Mouse (Mus musculus) MEL (cell line): ENCODE measurements around the gene Slc6a3. TPM values are rescaled to one million over a fixed set of nuclear protein-coding genes. Genes with fewer than 3 reads are reported as not detected.
A peak's percentile ranks its signal among the peaks of the same experiment; 100 is the strongest.

Experiments
- DNase-seq: peaks from one replicate; pipeline ENCODE4 v3.0.0; 2011; ENCODE audit warnings: low read depth, low spot score
- H3K27ac ChIP-seq: 2 replicates; pipeline ENCODE4 v1.5.1; 2012; ENCODE audit warnings: low read depth, mild to moderate bottlenecking, control low read depth, low read length, moderate library complexity; ENCODE audit not compliant: control insufficient read depth
- H3K27me3 ChIP-seq, 2 experiments: fragments of 150-350 bp in 1 of 2; sonication (generic) in 1 of 2; 2 replicates each; pipeline ENCODE4 v1.6.1; 2012; ENCODE audit warnings: low read length in 2 of 2, mild to moderate bottlenecking in 2 of 2, improper control_type of control experiment in 1 of 2, moderate library complexity in 1 of 2; ENCODE audit not compliant: insufficient read depth in 2 of 2, control insufficient read depth in 1 of 2
- H3K36me3 ChIP-seq, 2 experiments: 2 replicates each; pipeline ENCODE4 v1.6.1; 2012 to 2014; ENCODE audit warnings: low read length in 2 of 2, improper control_type of control experiment in 1 of 2, inconsistent platforms in 1 of 2, mild to moderate bottlenecking in 1 of 2; ENCODE audit not compliant: insufficient read depth in 2 of 2, control insufficient read depth in 1 of 2
- H3K4me1 ChIP-seq, 2 experiments: fragments of 150-350 bp in 1 of 2; sonication (generic) in 1 of 2; 2 replicates each; pipeline ENCODE4 v1.6.1; 2012; ENCODE audit warnings: low read length in 2 of 2, improper control_type of control experiment in 1 of 2, mild to moderate bottlenecking in 1 of 2; ENCODE audit not compliant: insufficient read depth in 2 of 2, control insufficient read depth in 1 of 2
- H3K4me3 ChIP-seq, 2 experiments: fragments of 150-350 bp in 1 of 2; sonication (generic) in 1 of 2; 2 replicates each; pipeline ENCODE4 v1.5.1; 2012; ENCODE audit warnings: low read depth in 2 of 2, low read length in 2 of 2, mild to moderate bottlenecking in 2 of 2, moderate library complexity in 2 of 2, control low read depth in 1 of 2, improper control_type of control experiment in 1 of 2; ENCODE audit not compliant: control insufficient read depth in 1 of 2, insufficient read depth in 1 of 2
- H3K79me2 ChIP-seq: 2 replicates; pipeline ENCODE4 v1.6.1; 2012; ENCODE audit warnings: mild to moderate bottlenecking, low read length, moderate library complexity; ENCODE audit not compliant: control insufficient read depth, poor library complexity, insufficient read depth
- H3K9ac ChIP-seq: 2 replicates; pipeline ENCODE4 v1.6.1; 2012; ENCODE audit warnings: low read depth, mild to moderate bottlenecking, control low read depth, low read length, moderate library complexity; ENCODE audit not compliant: control insufficient read depth, poor library complexity, severe bottlenecking
- H3K9me3 ChIP-seq: fragments of 150-350 bp; sonication (generic); replicated peaks from 2 replicates; pipeline ENCODE4 v1.6.1; 2012; ENCODE audit warnings: mild to moderate bottlenecking, low read length, improper control_type of control experiment, moderate library complexity; ENCODE audit not compliant: insufficient read depth
- BHLHE40 ChIP-seq: IDR thresholded peaks from 2 replicates; pipeline ENCODE4 v1.6.1; 2012; ENCODE audit warnings: low read depth, mild to moderate bottlenecking, inconsistent platforms, low read length, improper control_type of control experiment, borderline replicate concordance
- CHD2 ChIP-seq: IDR thresholded peaks from 2 replicates; pipeline ENCODE4 v1.6.1; 2011; ENCODE audit warnings: low read length, improper control_type of control experiment
- CTCF ChIP-seq, 3 experiments: IDR thresholded peaks in 2 of 3; conservative IDR thresholded peaks in 1 of 3; 2 replicates each; pipeline ENCODE4 v1.5.1; 2011 to 2012; ENCODE audit warnings: low read length in 3 of 3, low read depth in 2 of 3, mild to moderate bottlenecking in 2 of 3, improper control_type of control experiment in 1 of 3, inconsistent platforms in 1 of 3, mixed read lengths in 1 of 3, moderate library complexity in 1 of 3; ENCODE audit not compliant: control insufficient read depth in 1 of 3, insufficient read depth in 1 of 3, poor library complexity in 1 of 3, severe bottlenecking in 1 of 3
- E2F4 ChIP-seq: IDR thresholded peaks from 2 replicates; pipeline ENCODE4 v1.6.1; 2011; ENCODE audit warnings: low read depth, low read length, improper control_type of control experiment, borderline replicate concordance
- ELF1 ChIP-seq: IDR thresholded peaks from 2 replicates; pipeline ENCODE4 v1.6.1; 2014; ENCODE audit warnings: low read depth, mild to moderate bottlenecking, inconsistent platforms, low read length, improper control_type of control experiment, moderate library complexity
- GATA1 ChIP-seq: IDR thresholded peaks from 2 replicates; pipeline ENCODE4 v1.6.1; 2011; ENCODE audit warnings: low read depth, low read length, improper control_type of control experiment
- HCFC1 ChIP-seq: IDR thresholded peaks from 2 replicates; pipeline ENCODE4 v1.6.1; 2012; ENCODE audit warnings: low read depth, mild to moderate bottlenecking, inconsistent platforms, low read length, improper control_type of control experiment, moderate library complexity
- JUND ChIP-seq: IDR thresholded peaks from 2 replicates; pipeline ENCODE4 v1.6.1; 2011; ENCODE audit warnings: low read depth, mild to moderate bottlenecking, improper control_type of control experiment, low read length
- MAFK ChIP-seq: IDR thresholded peaks from 2 replicates; pipeline ENCODE4 v1.6.1; 2011; ENCODE audit warnings: low read depth, mild to moderate bottlenecking, low read length, improper control_type of control experiment, borderline replicate concordance
- MAX ChIP-seq: IDR thresholded peaks from 2 replicates; pipeline ENCODE4 v1.6.1; 2011; ENCODE audit warnings: low read length, improper control_type of control experiment
- MAZ ChIP-seq: IDR thresholded peaks from 2 replicates; pipeline ENCODE4 v1.6.1; 2012; ENCODE audit warnings: low read depth, mild to moderate bottlenecking, inconsistent platforms, low read length, improper control_type of control experiment
- MYC ChIP-seq: IDR thresholded peaks from 2 replicates; pipeline ENCODE4 v1.6.1; 2011; ENCODE audit warnings: low read depth, mild to moderate bottlenecking, low read length, improper control_type of control experiment, moderate library complexity
- POLR2AphosphoS2 ChIP-seq: IDR thresholded peaks from 2 replicates; pipeline ENCODE4 v1.6.1; 2011; ENCODE audit warnings: low read length, improper control_type of control experiment
- POLR2AphosphoS5 ChIP-seq: IDR thresholded peaks from 2 replicates; pipeline ENCODE4 v1.6.1; 2012; ENCODE audit warnings: low read depth, borderline replicate concordance, mild to moderate bottlenecking, inconsistent platforms, low read length, moderate library complexity, mixed read lengths
- RAD21 ChIP-seq: IDR thresholded peaks from 2 replicates; pipeline ENCODE4 v1.6.1; 2011; ENCODE audit warnings: mild to moderate bottlenecking, low read depth, low read length, improper control_type of control experiment
- SMC3 ChIP-seq: IDR thresholded peaks from 2 replicates; pipeline ENCODE4 v1.6.1; 2011; ENCODE audit warnings: low read depth, low read length, improper control_type of control experiment
- TAL1 ChIP-seq: IDR thresholded peaks from 2 replicates; pipeline ENCODE4 v1.6.1; 2012; ENCODE audit warnings: mild to moderate bottlenecking, inconsistent platforms, low read length, moderate library complexity, mixed read lengths
- TCF12 ChIP-seq: IDR thresholded peaks from 2 replicates; pipeline ENCODE4 v1.6.1; 2014; ENCODE audit warnings: low read depth, mild to moderate bottlenecking, inconsistent platforms, low read length, improper control_type of control experiment, moderate library complexity
- USF2 ChIP-seq, 2 experiments: IDR thresholded peaks; 2 replicates each; pipeline ENCODE4 v1.6.1; 2011 to 2012; ENCODE audit warnings: improper control_type of control experiment in 2 of 2, low read length in 2 of 2, borderline replicate concordance in 1 of 2, inconsistent platforms in 1 of 2, low read depth in 1 of 2, mild to moderate bottlenecking in 1 of 2; ENCODE audit not compliant: insufficient read depth in 1 of 2
- ZC3H11A ChIP-seq: IDR thresholded peaks from 2 replicates; pipeline ENCODE4 v1.6.1; 2012; ENCODE audit warnings: low read depth, mild to moderate bottlenecking, inconsistent platforms, low read length, improper control_type of control experiment
- ZMIZ1 ChIP-seq: IDR thresholded peaks from 2 replicates; pipeline ENCODE4 v1.6.1; 2012; ENCODE audit warnings: low read depth, mild to moderate bottlenecking, inconsistent platforms, low read length, improper control_type of control experiment, moderate library complexity
- ZNF384 ChIP-seq: IDR thresholded peaks from 2 replicates; pipeline ENCODE4 v1.6.1; 2012; ENCODE audit warnings: low read depth, mild to moderate bottlenecking, inconsistent platforms, low read length, improper control_type of control experiment
- polyA plus RNA-seq, 2 experiments: library from polyadenylated mRNA; stranded (reverse) in 1 of 2; unstranded in 1 of 2; fragments of >175 nt in 1 of 2; fragments of >200 nt in 1 of 2; gene quantifications; 2 replicates each; pipeline versions ENCODE4 v1.2.1 to v1.2.4; 2012; ENCODE audit warnings: low replicate concordance in 2 of 2, low read depth in 1 of 2; ENCODE audit not compliant: insufficient read length in 2 of 2, insufficient read depth in 1 of 2, missing spikeins in 1 of 2
- total RNA-seq: library from RNA; depleted of rRNA; stranded (reverse); fragments of 300-350 nt; gene quantifications from 2 replicates; pipeline ENCODE4 v1.2.3, GENCODE M21; 2012

The Slc6a3 gene
- total and polyA plus RNA-seq, 3 experiments = 0.08 to 0.10 TPM; not detected in 1

- Histone ChIP-seq H3K27me3 (no peaks in the 10 kb centered on the region), H3K4me3 (no peak overlapping the region), H3K36me3 (no peaks in the 10 kb centered on the region; a peak in 1 of 4 replicates), H3K27ac (no peak overlapping the region), H3K9ac (no peak overlapping the region), H3K4me1 (no peaks in the 10 kb centered on the region), H3K9me3 (no peaks in the 10 kb centered on the region)
- DNase-seq = peak; percentile 77
- TF ChIP-seq RAD21 = peak; percentile 80
- peak; percentile 79 for TF ChIP-seq ZC3H11A
- TF ChIP-seq CTCF (IDR thresholded peaks at IDR 0.05 in 2 of 3, conservative IDR thresholded peaks at IDR 0.05 in 1 of 3; ENCODE audit: control insufficient read depth in 1 of 3, insufficient read depth in 1 of 3, low read depth in 2 of 3, low read length in 3 of 3, poor library complexity in 1 of 3, severe bottlenecking in 1 of 3) = peak; percentile 79 to 93 (median 86)
- peak; percentile 93 for TF ChIP-seq SMC3
- TF ChIP-seq USF2 (IDR thresholded peaks at IDR 0.05; ENCODE audit: borderline replicate concordance in 1 of 2, insufficient read depth in 1 of 2, low read depth in 1 of 2, low read length in 2 of 2) = no peak
- TF ChIP-seq ZMIZ1 = no peak
- TF ChIP-seq, all 39 proteins: peak for 4
- H3K79me2 ChIP-seq = no peaks in the 10 kb centered on the region
These were observed 30.7 kb upstream of the Slc6a3 start for GRCm38 (mm10) chr13:73505686-73506467.

GRCm38 (mm10) chr13:73508817-73509550 lies 27.6 kb upstream of the Slc6a3 start:
- Histone ChIP-seq H3K36me3 (peaks cover 0 to 2% of the 10 kb centered on the region in 2 experiments; a peak in 1 of 4 replicates), H3K27ac (no peak overlapping the region)
- TF ChIP-seq TCF12 (no peak), TAL1 (no peak), E2F4 (no peak), ZC3H11A (no peak), CHD2 (no peak), USF2 (IDR thresholded peaks at IDR 0.05; ENCODE audit: borderline replicate concordance in 1 of 2, insufficient read depth in 1 of 2, low read depth in 1 of 2, low read length in 2 of 2) (no peak), POLR2AphosphoS5 (no peak), MAX (no peak), MAZ (no peak), MYC (no peak), ELF1 (no peak), ZNF384 (no peak), GATA1 (no peak), BHLHE40 (no peak), POLR2AphosphoS2 (no peak), MAFK (no peak), HCFC1 (no peak), JUND (no peak)
- TF ChIP-seq, all 39 proteins: peak for 0

More at GRCm38 (mm10) chr13:73508817-73509550, 27.6 kb upstream of the Slc6a3 start:
- Histone ChIP-seq H3K4me1 (no peaks in the 10 kb centered on the region), H3K9me3 (no peaks in the 10 kb centered on the region), H3K27me3 (no peaks in the 10 kb centered on the region), H3K79me2 (no peaks in the 10 kb centered on the region), H3K4me3 (no peak overlapping the region), H3K9ac (no peak overlapping the region)
- DNase-seq = no peak
